Mouse (Mus musculus) CH12.LX (cell line): ENCODE measurements around the gene Prm3.

ENCODE experiments used
- POLR2A ChIP-seq: IDR thresholded peaks from 2 replicates; pipeline ENCODE4 v1.6.1; 2011; ENCODE audit warnings: low read depth, mild to moderate bottlenecking, improper control_type of control experiment, low read length
- TCF12 ChIP-seq: IDR thresholded peaks from 2 replicates; pipeline ENCODE4 v1.6.1; 2014; ENCODE audit warnings: low read depth, mild to moderate bottlenecking, inconsistent platforms, low read length, improper control_type of control experiment

DNA sequence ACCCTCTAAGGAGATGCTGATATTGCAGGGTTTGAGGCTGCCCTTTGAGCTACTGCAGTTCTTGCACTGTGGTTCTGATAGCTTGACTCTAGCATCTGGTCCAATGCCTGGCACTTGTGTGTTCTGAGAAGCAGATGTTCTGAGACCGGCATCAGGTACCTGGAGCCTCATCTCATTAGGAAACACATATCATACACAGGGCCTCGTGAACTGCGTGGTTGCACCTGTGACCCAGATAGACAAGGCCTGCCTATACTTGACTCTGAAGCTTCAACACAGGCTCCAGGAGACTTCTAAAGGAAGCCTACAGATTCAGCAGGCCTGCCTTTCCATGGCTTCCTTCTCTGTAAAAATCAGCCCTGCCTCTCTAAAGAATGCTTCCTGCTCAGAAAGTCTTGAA, 45.7 kb upstream of the Prm3 start:
- TF ChIP-seq TCF12 = no peak
- TF ChIP-seq POLR2A = no peak
